ENCODE assay signal across 8 mouse cellular contexts in the genomic region with DNA sequence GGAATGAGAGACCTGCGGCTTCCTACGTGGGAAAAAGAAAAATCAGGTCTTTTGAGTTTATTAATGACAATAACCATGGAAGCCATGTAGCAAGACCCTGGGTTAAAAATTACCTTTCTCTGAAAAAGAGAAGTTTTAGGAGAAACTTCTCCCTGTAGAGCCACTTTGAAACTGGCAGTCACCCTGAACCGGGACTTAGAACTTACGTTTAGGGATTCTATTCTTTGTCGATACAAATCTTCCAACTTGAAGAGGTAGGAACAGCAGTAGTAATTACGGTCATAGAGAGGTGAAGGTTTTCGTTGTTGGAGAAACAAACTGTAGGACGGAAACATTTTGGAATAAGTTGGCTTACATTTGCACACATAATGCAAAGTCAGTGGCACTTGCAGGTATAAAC. TPM values are rescaled to one million over a fixed set of nuclear protein-coding genes. Genes with fewer than 3 reads are reported as not detected.
A peak's percentile ranks its signal among the peaks of the same experiment; 100 is the strongest.
DNase-seq lines count a peak whose midpoint lies in the region; ATAC-seq and TF ChIP-seq lines count a peak whose summit lies in the region.

No protein-coding gene starts in this region.

- H3K9me3 ChIP-seq in erythroblast, embryonic 14.5 days (ENCODE audit: control insufficient read depth, low read length): no peaks in the 10 kb centered on the region
- no peaks in the 10 kb centered on the region for H3K9me3 ChIP-seq in liver, embryonic 13.5 days (replicated peaks)

- 0 out of 2 replicates have a peak overlapping the region, but pooled peaks have one; percentile 36 for H3K27ac ChIP-seq in thymus, adult 2 months (ENCODE audit: control insufficient read depth, insufficient read depth, low read length)
- H3K27ac ChIP-seq in liver, embryonic 13.5 days: peak overlapping the region; percentile 99

- no peak for TF ChIP-seq POLR2A in thymus, adult 2 months (IDR thresholded peaks at IDR 0.05; ENCODE audit: control insufficient read depth, extremely low read depth, insufficient read depth, low read length, poor library complexity)

- 1% methylated on average over 8 of the region's 8 CpGs for WGBS in thymus, adult 2 months
- 2% methylated on average over 8 of the region's 8 CpGs for WGBS in liver, embryonic 13.5 days (ENCODE audit: insufficient replicate concordance)

- peaks cover 46% of the 10 kb centered on the region for H3K4me1 ChIP-seq in erythroblast, embryonic 14.5 days (ENCODE audit: control insufficient read depth)
- H3K4me1 ChIP-seq in thymus, adult 2 months (replicated peaks; ENCODE audit: control insufficient read depth, insufficient read depth, low read length): peaks cover 3% of the 10 kb centered on the region; the same call in 1 of the 2 replicates
- H3K4me1 ChIP-seq in liver, embryonic 13.5 days (replicated peaks): peaks cover 49% of the 10 kb centered on the region

- H3K4me3 ChIP-seq in erythroblast, embryonic 14.5 days (replicated peaks): peak overlapping the region; percentile 100
- peak overlapping the region; percentile 83 for H3K4me3 ChIP-seq in thymus, adult 2 months (ENCODE audit: control insufficient read depth, insufficient read depth, low read length)
- H3K4me3 ChIP-seq in liver, embryonic 13.5 days (replicated peaks): peak overlapping the region; percentile 78

- no peak for TF ChIP-seq CTCF in thymus, adult 2 months (IDR thresholded peaks at IDR 0.05; ENCODE audit: borderline replicate concordance, control insufficient read depth, extremely low read depth, insufficient read depth, low read length, poor library complexity)

- peak overlapping the region; percentile 91 for H3K9ac ChIP-seq in liver, embryonic 13.5 days

- H3K27me3 ChIP-seq in erythroblast, embryonic 14.5 days (ENCODE audit: control insufficient read depth): no peaks in the 10 kb centered on the region
- no peaks in the 10 kb centered on the region for H3K27me3 ChIP-seq in thymus, adult 2 months (ENCODE audit: control insufficient read depth, insufficient read depth, low read length)
- no peaks in the 10 kb centered on the region for H3K27me3 ChIP-seq in liver, embryonic 13.5 days

- no peak for ATAC-seq in erythroblast, adult 5-6 weeks (replicated peaks; ENCODE audit: low FRiP score, poor library complexity, severe bottlenecking)
- no peak for ATAC-seq in liver, embryonic 13.5 days (ENCODE audit: low read depth)
- no peak for ATAC-seq in activated CD4-positive, CD25-positive, alpha-beta regulatory T cell, adult 4 months

- H3K4me2 ChIP-seq in liver, embryonic 13.5 days: peak overlapping the region; percentile 71

- no peak for DNase-seq in thymus, adult 2 months
- no peak for DNase-seq in thymus, postnatal 36 days
- DNase-seq in liver, embryonic 13.5 days: no peak
- no peak for DNase-seq in T-cell, adult 2 months (ENCODE audit: low spot score)
- DNase-seq in kidney, adult 8-10 months: no peak

- peaks cover 53% of the 10 kb centered on the region for H3K36me3 ChIP-seq in erythroblast, embryonic 14.5 days (ENCODE audit: control insufficient read depth)
- peaks cover 28% of the 10 kb centered on the region for H3K36me3 ChIP-seq in thymus, adult 2 months (ENCODE audit: control insufficient read depth, insufficient read depth, low read length)
- H3K36me3 ChIP-seq in liver, embryonic 13.5 days: peaks cover 49% of the 10 kb centered on the region

RNA-seq across cellular contexts. Expression of a gene that starts 0.5 kb away (rescaled TPM):
- 38.2 and 40.2 TPM in 2 replicates for polyA plus RNA-seq in erythroblast, embryonic 14.5 days (2012)
- total RNA-seq in erythroblast, adult 5-6 weeks (2015; ENCODE audit: low replicate concordance): 173 and 217 TPM in 2 replicates
- total RNA-seq in erythroblast, adult 5-6 weeks (2017; ENCODE audit: low replicate concordance): 369 and 562 TPM in 2 replicates
- 238 and 263 TPM in 2 replicates for polyA plus RNA-seq in thymus, adult 2 months (2012; rRNA removed)
- 62.5 and 68.7 TPM in 2 replicates for polyA plus RNA-seq in liver, embryonic 13.5 days (2015; fragmentation: Nextera tagmentation; extraction: Ambion mirVana)
- polyA plus RNA-seq in activated CD4-positive, CD25-positive, alpha-beta regulatory T cell, adult 4 months (2017; shearing (Covaris generic)): 100 to 1,000 TPM; 136 to 148 TPM

RNA-seq across cellular contexts. Expression of a gene that starts 1.2 kb away (rescaled TPM):
- polyA plus RNA-seq in erythroblast, embryonic 14.5 days (2012): 4.9 and 7.8 TPM in 2 replicates
- 22.7 and 25.5 TPM in 2 replicates for total RNA-seq in erythroblast, adult 5-6 weeks (2015; ENCODE audit: low replicate concordance)
- 18.1 and 25.8 TPM in 2 replicates for total RNA-seq in erythroblast, adult 5-6 weeks (2017; ENCODE audit: low replicate concordance)
- polyA plus RNA-seq in thymus, adult 2 months (2012; rRNA removed): 80.2 and 92.8 TPM in 2 replicates
- polyA plus RNA-seq in liver, embryonic 13.5 days (2015; fragmentation: Nextera tagmentation; extraction: Ambion mirVana): 46.3 and 51.6 TPM in 2 replicates
- 10 to 100 TPM; 91.8 to 93.8 TPM for polyA plus RNA-seq in activated CD4-positive, CD25-positive, alpha-beta regulatory T cell, adult 4 months (2017; shearing (Covaris generic))

RNA-seq across cellular contexts. Expression of a gene that starts 11.4 kb away (rescaled TPM):
- not detected in 2 replicates for polyA plus RNA-seq in erythroblast, embryonic 14.5 days (2012)
- total RNA-seq in erythroblast, adult 5-6 weeks (2015; ENCODE audit: low replicate concordance): not detected in 2 replicates
- not detected in 2 replicates for total RNA-seq in erythroblast, adult 5-6 weeks (2017; ENCODE audit: low replicate concordance)
- polyA plus RNA-seq in thymus, adult 2 months (2012; rRNA removed): 0.09 and 0.14 TPM in 2 replicates
- polyA plus RNA-seq in liver, embryonic 13.5 days (2015; fragmentation: Nextera tagmentation; extraction: Ambion mirVana): 0.03 and 0.05 TPM in 2 replicates
- polyA plus RNA-seq in activated CD4-positive, CD25-positive, alpha-beta regulatory T cell, adult 4 months (2017; shearing (Covaris generic)): not detected

RNA-seq across cellular contexts. Expression of a gene that starts 24.7 kb away (rescaled TPM):
- polyA plus RNA-seq in erythroblast, embryonic 14.5 days (2012): 0.05 and 0.24 TPM in 2 replicates
- total RNA-seq in erythroblast, adult 5-6 weeks (2015; ENCODE audit: low replicate concordance): 22.4 and 29.4 TPM in 2 replicates
- 27.7 and 53.0 TPM in 2 replicates for total RNA-seq in erythroblast, adult 5-6 weeks (2017; ENCODE audit: low replicate concordance)
- 2.1 and 2.7 TPM in 2 replicates for polyA plus RNA-seq in thymus, adult 2 months (2012; rRNA removed)
- 3.4 and 3.5 TPM in 2 replicates for polyA plus RNA-seq in liver, embryonic 13.5 days (2015; fragmentation: Nextera tagmentation; extraction: Ambion mirVana)
- not detected for polyA plus RNA-seq in activated CD4-positive, CD25-positive, alpha-beta regulatory T cell, adult 4 months (2017; shearing (Covaris generic))

RNA-seq across cellular contexts. Expression of a gene that starts 46.1 kb away (rescaled TPM):
- 0.46 and 0.60 TPM in 2 replicates for polyA plus RNA-seq in erythroblast, embryonic 14.5 days (2012)
- 1.3 and 1.5 TPM in 2 replicates for total RNA-seq in erythroblast, adult 5-6 weeks (2015; ENCODE audit: low replicate concordance)
- total RNA-seq in erythroblast, adult 5-6 weeks (2017; ENCODE audit: low replicate concordance): 2.4 and 5.0 TPM in 2 replicates
- 138 and 142 TPM in 2 replicates for polyA plus RNA-seq in thymus, adult 2 months (2012; rRNA removed)
- polyA plus RNA-seq in liver, embryonic 13.5 days (2015; fragmentation: Nextera tagmentation; extraction: Ambion mirVana): 0.25 and 0.38 TPM in 2 replicates
- under 1 TPM; 0.16 to 0.31 TPM for polyA plus RNA-seq in activated CD4-positive, CD25-positive, alpha-beta regulatory T cell, adult 4 months (2017; shearing (Covaris generic))
